Mouse (Mus musculus): Measurements from ENCODE around the gene Ubr4. TPM values are rescaled to one million over a fixed set of nuclear protein-coding genes. Genes with fewer than 3 reads are reported as not detected.

Gene Ubr4
- polyA plus RNA-seq, 1 experiment from 2014 or later: 80.1 TPM

DNA sequence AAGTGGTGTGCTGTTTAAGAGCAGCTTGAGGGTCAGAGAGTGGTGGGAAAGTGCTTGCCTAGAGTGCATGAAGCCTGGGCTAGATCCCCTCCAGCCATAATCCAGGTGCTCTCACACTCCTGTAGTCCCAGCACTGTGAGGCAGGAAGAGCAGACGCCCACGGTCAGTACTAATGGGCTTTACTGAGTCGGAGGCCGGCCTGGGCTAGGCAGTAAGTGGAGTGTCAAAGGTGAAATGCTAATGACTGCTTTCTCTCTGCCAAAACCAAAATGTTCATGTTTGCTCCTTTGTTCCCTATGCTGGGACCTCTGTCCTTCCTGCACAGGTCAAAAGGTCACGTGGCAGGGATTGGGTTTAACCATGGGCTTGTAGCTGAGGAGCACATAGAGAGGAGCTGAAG is 48.1 kb downstream of the Ubr4 start:
- Histone ChIP-seq H3K4me1 (no peaks in the 10 kb centered on the region), H3K36me3 (peaks cover 91% of the 10 kb centered on the region), H3K4me3 (no peak overlapping the region), H3K9me3 (replicated peaks) (no peaks in the 10 kb centered on the region), H3K27ac (no peak overlapping the region), H3K9ac (no peak overlapping the region), H3K27me3 (no peaks in the 10 kb centered on the region), H3K4me2 (replicated peaks) (no peak overlapping the region)
- WGBS: 84% methylated on average over 5 of the region's 5 CpGs
- ATAC-seq (ENCODE audit: low FRiP score): no peak

DNA sequence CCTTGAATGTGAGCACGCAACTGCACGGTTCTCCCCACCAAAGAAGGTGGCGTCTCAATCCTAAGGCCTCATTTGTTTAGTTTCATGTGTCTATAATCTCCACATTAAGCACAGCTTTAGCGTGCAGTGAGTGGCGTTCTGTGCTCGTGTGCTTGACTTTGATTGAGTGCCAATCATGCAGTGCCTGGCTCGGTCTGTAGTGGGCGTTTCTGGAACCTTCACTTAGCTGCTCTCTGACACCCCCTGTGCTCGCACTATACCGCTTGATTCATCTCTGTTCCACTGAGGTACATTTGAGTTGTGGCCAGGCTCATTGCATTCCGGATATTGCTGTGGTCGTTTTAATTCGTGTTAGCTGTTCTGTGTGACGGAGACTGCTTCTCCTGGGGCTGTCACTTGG is 50.8 kb downstream of the Ubr4 start:
- peaks cover 92% of the 10 kb centered on the region for H3K36me3 ChIP-seq
- no peaks in the 10 kb centered on the region for H3K27me3 ChIP-seq
- WGBS: 86% methylated on average over 14 of the region's 14 CpGs
- no peak overlapping the region for H3K27ac ChIP-seq
- no peaks in the 10 kb centered on the region for H3K4me1 ChIP-seq
- H3K4me2 ChIP-seq (replicated peaks): no peak overlapping the region
- H3K4me3 ChIP-seq: no peak overlapping the region
- no peak for ATAC-seq (ENCODE audit: low FRiP score)
- no peaks in the 10 kb centered on the region for H3K9me3 ChIP-seq (replicated peaks)
- no peak overlapping the region for H3K9ac ChIP-seq

DNA sequence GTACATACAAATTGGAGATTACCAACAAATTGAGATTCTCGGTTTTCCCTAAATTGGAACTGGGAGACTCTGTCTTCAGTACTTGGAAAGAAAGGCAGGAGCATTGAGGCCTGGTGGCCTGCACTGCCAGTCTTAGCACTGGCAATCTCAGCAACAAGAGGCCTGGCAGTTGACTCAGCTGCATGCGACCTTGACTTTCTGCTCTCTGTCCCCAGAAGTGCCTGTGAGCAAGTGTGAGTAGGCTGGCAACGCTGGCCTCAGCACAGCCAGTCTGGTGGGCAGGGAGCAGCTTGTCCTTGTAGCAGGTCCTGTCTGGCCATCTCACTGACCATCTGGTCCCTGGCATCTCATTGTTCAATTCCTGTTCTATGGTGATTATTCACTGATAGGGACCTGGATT is 58.9 kb downstream of the Ubr4 start:
- H3K4me1 ChIP-seq: no peaks in the 10 kb centered on the region
- H3K4me2 ChIP-seq (replicated peaks): no peak overlapping the region
- no peak overlapping the region for H3K9ac ChIP-seq
- 93% methylated on average over 3 of the region's 3 CpGs for WGBS
- H3K27me3 ChIP-seq: no peaks in the 10 kb centered on the region
- H3K27ac ChIP-seq: no peak overlapping the region
- no peaks in the 10 kb centered on the region for H3K9me3 ChIP-seq (replicated peaks)
- peaks cover 99% of the 10 kb centered on the region for H3K36me3 ChIP-seq
- no peak for ATAC-seq (ENCODE audit: low FRiP score)
- no peak overlapping the region for H3K4me3 ChIP-seq

DNA sequence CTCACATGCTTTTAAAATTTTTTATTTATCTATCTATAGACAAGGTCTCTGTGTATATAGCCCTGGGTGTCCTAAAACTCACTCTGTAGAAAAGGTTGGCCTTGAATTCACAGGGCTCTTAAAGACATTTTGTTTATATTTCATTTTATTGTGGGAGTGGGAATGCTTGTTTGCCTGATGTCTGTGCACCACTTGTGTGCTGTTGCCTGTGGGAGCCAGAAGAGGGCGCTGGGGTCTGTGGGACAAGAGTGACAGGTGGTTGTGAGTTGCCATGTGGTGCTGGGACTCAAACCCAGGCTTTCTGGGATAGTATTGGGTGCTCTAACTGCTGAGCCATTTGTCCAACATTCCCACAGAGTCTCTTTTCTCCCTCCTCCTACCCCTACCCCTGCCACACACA is 65.5 kb downstream of the Ubr4 start:
- H3K36me3 ChIP-seq: peaks cover 100% of the 10 kb centered on the region
- WGBS: 58% methylated on average over 1 of the region's 1 CpGs
- H3K4me2 ChIP-seq (replicated peaks): no peak overlapping the region
- no peaks in the 10 kb centered on the region for H3K4me1 ChIP-seq
- H3K27ac ChIP-seq: no peak overlapping the region
- no peak for ATAC-seq (ENCODE audit: low FRiP score)
- H3K9me3 ChIP-seq (replicated peaks): no peaks in the 10 kb centered on the region
- no peak overlapping the region for H3K4me3 ChIP-seq
- no peaks in the 10 kb centered on the region for H3K27me3 ChIP-seq
- H3K9ac ChIP-seq: no peak overlapping the region

DNA sequence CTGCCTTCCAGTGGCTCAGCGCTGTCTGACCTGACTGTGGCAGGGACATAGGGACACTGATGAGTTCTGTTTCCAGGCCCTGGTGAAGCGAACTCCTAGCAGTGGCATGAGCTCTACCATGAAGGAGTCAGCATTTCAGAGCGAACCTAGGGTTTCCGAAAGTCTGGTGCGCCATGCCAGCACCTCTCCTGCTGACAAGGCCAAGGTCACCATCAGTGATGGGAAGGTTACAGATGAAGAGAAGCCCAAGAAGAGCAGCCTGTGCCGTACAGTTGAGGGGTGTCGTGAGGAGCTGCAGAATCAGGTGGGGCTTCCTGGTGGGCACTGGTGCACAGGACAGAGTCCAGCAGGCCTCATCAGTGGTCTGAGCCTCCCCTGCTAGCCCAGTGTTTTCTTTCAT is 69.2 kb downstream of the Ubr4 start:
- 95% methylated on average over 7 of the region's 7 CpGs for WGBS
- H3K9me3 ChIP-seq (replicated peaks): no peaks in the 10 kb centered on the region
- no peak overlapping the region for H3K4me3 ChIP-seq
- H3K9ac ChIP-seq: no peak overlapping the region
- no peak overlapping the region for H3K27ac ChIP-seq
- no peaks in the 10 kb centered on the region for H3K27me3 ChIP-seq
- H3K4me1 ChIP-seq: no peaks in the 10 kb centered on the region
- no peak for ATAC-seq (ENCODE audit: low FRiP score)
- H3K36me3 ChIP-seq: peaks cover 100% of the 10 kb centered on the region
- no peak overlapping the region for H3K4me2 ChIP-seq (replicated peaks)

DNA sequence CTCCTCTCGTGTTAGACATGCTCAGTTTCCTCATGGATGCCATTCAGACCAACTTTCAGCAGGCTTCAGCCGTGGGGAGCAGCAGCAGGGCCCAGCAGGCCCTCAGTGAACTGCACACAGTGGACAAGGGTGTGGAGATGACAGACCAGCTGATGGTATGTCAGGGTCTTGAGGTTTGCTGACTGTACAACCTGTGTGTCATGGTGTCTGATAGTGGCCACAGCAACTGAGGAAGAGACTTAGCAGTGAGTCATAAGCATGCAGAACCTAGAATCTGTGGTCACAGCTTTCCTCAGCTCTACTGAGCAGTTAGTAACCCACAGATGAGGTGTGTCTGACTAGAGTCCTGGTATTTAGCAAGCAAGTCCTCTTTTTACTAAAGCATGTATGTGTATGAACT is 70.0 kb downstream of the Ubr4 start:
- H3K4me3 ChIP-seq: no peak overlapping the region
- peaks cover 100% of the 10 kb centered on the region for H3K36me3 ChIP-seq
- H3K9ac ChIP-seq: no peak overlapping the region
- WGBS: 88% methylated on average over 2 of the region's 2 CpGs
- no peaks in the 10 kb centered on the region for H3K9me3 ChIP-seq (replicated peaks)
- no peak overlapping the region for H3K27ac ChIP-seq
- no peaks in the 10 kb centered on the region for H3K4me1 ChIP-seq
- ATAC-seq (ENCODE audit: low FRiP score): no peak
- no peaks in the 10 kb centered on the region for H3K27me3 ChIP-seq
- no peak overlapping the region for H3K4me2 ChIP-seq (replicated peaks)

DNA sequence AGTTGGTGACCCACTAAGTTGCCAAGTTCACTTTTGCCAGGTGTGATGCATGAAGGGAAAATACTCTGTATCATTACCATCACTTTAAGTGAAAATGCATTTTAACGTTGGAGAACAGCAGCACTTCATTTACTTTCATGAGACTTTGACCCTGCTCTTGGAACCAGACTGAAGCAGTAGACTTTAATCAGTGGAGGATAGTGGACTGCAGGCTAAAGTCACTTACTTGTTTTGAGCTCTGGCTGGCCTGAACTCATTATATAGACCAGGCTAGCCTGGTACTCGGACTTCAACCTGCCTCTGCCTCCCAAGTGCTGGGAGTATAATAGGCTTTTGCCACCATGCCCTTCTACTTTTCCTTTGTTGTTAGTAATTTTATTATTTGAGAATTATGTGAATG is 70.9 kb downstream of the Ubr4 start:
- Histone ChIP-seq H3K36me3 (peaks cover 100% of the 10 kb centered on the region), H3K9ac (no peak overlapping the region), H3K4me1 (no peaks in the 10 kb centered on the region), H3K4me2 (replicated peaks) (no peak overlapping the region), H3K9me3 (replicated peaks) (no peaks in the 10 kb centered on the region), H3K4me3 (no peak overlapping the region), H3K27me3 (no peaks in the 10 kb centered on the region), H3K27ac (no peak overlapping the region)
- ATAC-seq (ENCODE audit: low FRiP score): no peak
- 79% methylated on average over 2 of the region's 2 CpGs for WGBS

DNA sequence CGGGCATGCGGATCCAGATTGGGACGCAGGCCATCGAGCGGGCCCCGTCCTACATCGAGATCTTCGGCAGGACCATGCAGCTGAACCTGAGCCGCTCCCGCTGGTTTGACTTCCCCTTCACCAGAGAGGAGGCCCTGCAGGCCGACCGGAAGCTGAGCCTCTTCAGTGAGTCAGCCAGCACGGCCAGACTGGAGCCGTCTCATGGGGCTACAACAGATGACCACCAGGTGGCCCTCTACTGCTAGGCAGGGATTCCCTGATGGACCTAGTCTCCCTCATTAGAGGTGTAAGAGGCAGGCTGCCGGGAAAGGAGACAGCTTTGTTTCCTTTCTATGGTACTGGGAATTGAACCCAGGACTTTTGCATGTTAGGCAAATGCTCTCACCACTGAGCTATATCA is 77.8 kb downstream of the Ubr4 start:
- no peak for ATAC-seq (ENCODE audit: low FRiP score)
- H3K9ac ChIP-seq: no peak overlapping the region
- H3K4me3 ChIP-seq: no peak overlapping the region
- H3K27ac ChIP-seq: no peak overlapping the region
- H3K27me3 ChIP-seq: no peaks in the 10 kb centered on the region
- H3K4me1 ChIP-seq: no peaks in the 10 kb centered on the region
- H3K4me2 ChIP-seq (replicated peaks): no peak overlapping the region
- no peaks in the 10 kb centered on the region for H3K9me3 ChIP-seq (replicated peaks)
- H3K36me3 ChIP-seq: peaks cover 99% of the 10 kb centered on the region
- 45% methylated on average over 15 of the region's 15 CpGs for WGBS

DNA sequence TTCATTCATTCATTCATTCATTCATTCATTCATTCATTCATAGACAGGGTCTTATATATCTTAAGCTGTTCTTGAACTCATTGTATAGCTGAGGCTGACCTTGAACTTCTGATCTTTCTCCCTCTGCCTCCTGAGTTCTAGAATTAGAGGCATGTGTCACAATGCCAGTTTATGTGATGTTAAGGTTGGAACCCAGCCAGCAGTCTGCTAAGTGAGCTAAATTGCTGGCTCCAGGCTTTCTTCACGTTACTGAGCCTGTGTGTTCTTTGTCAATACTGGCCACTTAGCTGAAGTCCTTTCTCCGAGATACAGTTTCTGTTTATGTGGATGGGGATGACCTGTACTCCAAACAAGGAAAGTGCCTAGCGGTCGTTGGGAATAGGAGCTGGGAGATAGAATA is 78.5 kb downstream of the Ubr4 start:
- H3K27me3 ChIP-seq: no peaks in the 10 kb centered on the region
- H3K9ac ChIP-seq: no peak overlapping the region
- WGBS: 90% methylated on average over 4 of the region's 4 CpGs

DNA sequence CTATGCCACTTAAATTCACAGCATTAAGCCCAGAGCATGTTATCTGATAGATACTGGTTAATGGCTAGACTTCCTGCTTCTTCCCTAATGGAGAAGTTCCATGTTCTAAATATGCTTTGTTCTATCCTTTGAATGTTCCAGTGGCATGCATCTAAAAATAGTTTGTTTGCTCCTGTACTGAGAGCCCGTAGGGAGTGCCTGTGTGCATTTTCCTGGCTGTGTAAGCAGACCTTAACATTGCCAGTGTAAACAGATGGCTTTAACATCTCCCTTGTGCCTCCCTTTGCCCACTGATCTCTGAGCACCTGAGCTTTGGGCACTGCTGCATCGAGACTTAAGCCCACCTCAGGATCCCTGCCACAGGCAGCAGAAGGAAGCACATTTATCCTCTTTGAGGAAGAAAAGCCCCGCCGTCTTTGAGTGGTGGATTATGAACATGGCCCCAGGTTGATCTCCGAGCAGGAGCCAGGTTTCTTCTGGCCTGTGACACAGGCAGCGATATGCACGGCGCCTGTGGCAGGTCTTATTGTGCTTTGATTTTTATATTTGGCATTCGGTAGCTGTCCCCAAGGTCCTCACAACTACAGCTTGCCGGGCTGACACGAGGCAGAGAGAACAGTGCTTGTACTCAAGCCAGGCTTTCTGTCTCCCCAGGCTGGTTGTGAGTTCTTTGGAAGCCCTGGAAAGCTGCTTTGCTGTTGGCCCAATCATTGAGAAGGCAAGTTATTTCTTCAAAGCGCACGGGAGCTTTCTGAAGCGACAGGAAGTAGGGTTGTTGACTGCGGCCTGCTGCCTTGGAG is 80.8 kb downstream of the Ubr4 start:
- no peak overlapping the region for H3K9ac ChIP-seq
- WGBS: 93% methylated on average over 15 of the region's 15 CpGs
- no peaks in the 10 kb centered on the region for H3K9me3 ChIP-seq (replicated peaks)
- no peak for ATAC-seq (ENCODE audit: low FRiP score)
- peaks cover 99% of the 10 kb centered on the region for H3K36me3 ChIP-seq
- H3K27ac ChIP-seq: no peak overlapping the region
- H3K4me3 ChIP-seq: no peak overlapping the region
- no peaks in the 10 kb centered on the region for H3K27me3 ChIP-seq
- no peaks in the 10 kb centered on the region for H3K4me1 ChIP-seq
- H3K4me2 ChIP-seq (replicated peaks): no peak overlapping the region

More for the DNA sequence above, 78.5 kb downstream of the Ubr4 start:
- Histone ChIP-seq H3K27ac (no peak overlapping the region), H3K36me3 (peaks cover 99% of the 10 kb centered on the region), H3K4me2 (replicated peaks) (no peak overlapping the region), H3K9me3 (replicated peaks) (no peaks in the 10 kb centered on the region), H3K4me3 (no peak overlapping the region), H3K4me1 (no peaks in the 10 kb centered on the region)
- ATAC-seq (ENCODE audit: low FRiP score): no peak

DNA sequence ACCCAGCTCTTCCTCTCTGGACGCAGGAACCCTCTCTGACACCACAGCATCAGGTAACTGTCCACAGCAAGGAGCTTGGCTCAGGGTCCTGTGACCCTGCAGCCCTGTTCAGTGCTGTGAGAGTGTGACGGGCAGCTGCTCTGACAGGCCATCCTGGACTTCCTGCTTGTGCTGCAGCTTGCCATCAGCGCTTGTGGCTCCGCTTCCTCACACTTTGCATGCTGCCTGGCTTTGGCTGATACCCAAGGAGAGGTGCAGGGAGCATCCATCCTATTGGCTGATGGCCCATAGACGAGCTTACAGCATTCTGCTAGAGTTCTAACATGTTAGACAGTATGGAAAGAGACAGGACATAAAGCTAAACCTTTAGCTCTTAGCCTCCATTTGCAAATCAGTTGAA is 88.8 kb downstream of the Ubr4 start:
- Histone ChIP-seq H3K36me3 (peaks cover 98% of the 10 kb centered on the region), H3K4me2 (replicated peaks) (no peak overlapping the region), H3K27ac (no peak overlapping the region), H3K9me3 (replicated peaks) (no peaks in the 10 kb centered on the region), H3K4me3 (no peak overlapping the region), H3K9ac (no peak overlapping the region), H3K27me3 (no peaks in the 10 kb centered on the region), H3K4me1 (no peaks in the 10 kb centered on the region)
- WGBS: 95% methylated on average over 5 of the region's 5 CpGs
- no peak for ATAC-seq (ENCODE audit: low FRiP score)

DNA sequence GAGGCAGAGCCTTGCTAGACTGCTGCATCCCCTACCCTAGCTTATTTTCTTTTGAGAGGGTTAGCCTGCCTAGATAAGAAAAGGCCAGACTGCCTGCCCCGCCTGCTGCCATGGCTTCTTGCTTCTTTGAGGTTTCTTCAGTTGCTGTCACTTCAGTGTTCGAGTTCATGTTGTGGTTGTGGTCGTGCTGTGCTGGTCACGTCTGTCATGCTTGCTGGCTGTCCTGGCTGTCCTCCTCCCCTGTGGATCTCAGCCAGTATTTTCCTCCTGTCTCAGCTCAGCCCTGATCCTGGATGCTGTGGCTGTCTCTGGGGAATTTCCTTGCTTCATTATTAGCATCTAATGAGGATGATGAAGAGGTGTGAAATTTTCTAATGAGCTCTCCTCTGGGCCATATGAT is 89.4 kb downstream of the Ubr4 start:
- no peak overlapping the region for H3K4me2 ChIP-seq (replicated peaks)
- WGBS: 84% methylated on average over 4 of the region's 4 CpGs
- no peak overlapping the region for H3K9ac ChIP-seq
- no peak overlapping the region for H3K27ac ChIP-seq
- ATAC-seq (ENCODE audit: low FRiP score): no peak
- H3K36me3 ChIP-seq: peaks cover 98% of the 10 kb centered on the region
- no peaks in the 10 kb centered on the region for H3K27me3 ChIP-seq
- H3K9me3 ChIP-seq (replicated peaks): no peaks in the 10 kb centered on the region
- H3K4me1 ChIP-seq: no peaks in the 10 kb centered on the region
- no peak overlapping the region for H3K4me3 ChIP-seq

All from hindbrain, embryonic 12.5 days (tissue).